Mouse (Mus musculus): Measurements from ENCODE around the gene Nfu1.
"Not testable (repeated sequence)": the region's sequence is repeated elsewhere in the genome, so short reads cannot be mapped to it uniquely, and the experiment has no call there.

DNA sequence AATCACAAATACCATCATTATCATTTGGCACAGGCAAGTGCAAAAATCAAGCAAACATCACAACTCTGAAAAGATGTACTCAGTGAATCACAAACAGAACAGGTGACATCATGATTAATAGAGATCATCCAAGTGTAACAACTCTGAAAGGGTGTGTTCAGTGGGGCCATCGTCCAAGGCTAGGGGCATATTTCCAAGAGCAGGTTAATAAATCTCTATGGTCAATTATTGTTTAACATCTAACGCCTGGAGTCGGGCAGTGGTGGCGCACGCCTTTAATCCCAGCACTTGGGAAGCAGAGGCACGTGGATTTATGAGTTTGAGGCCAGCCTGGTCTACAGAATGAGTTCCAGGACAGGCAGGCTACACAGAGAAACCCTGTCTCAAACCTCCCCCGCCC is 22.3 kb downstream of the Nfu1 start:
- not testable (repeated sequence) for TF ChIP-seq CTCF, EP300 (IDR thresholded peaks at IDR 0.05; ENCODE audit: low read depth)

All from liver, embryonic 14.5 days (tissue).